9 mouse cellular contexts compared by ENCODE assay signal in genomic region chr7:119519654-119520053, GRCm38 (mm10). TPM values are rescaled to one million over a fixed set of nuclear protein-coding genes. Genes with fewer than 3 reads are reported as not detected.
DNase-seq lines count a peak whose midpoint lies in the region; ATAC-seq and TF ChIP-seq lines count a peak whose summit lies in the region.
"Had no signal": no experiment of that assay in that cellular context is flagged by ENCODE, and none has a peak within 500 bp of the region (broad histone marks: within the 10 kb centered on the region; RNA-seq: fewer than 3 reads in every experiment).

No protein-coding gene starts in this region.

- DNase-seq in B cell, adult 2 months: peak; percentile 49 to 53
- DNase-seq in MEL-GATA-1-ER (ENCODE audit: extremely low read depth, low read depth): peak; percentile 23
- peak; percentile 43 to 68 for DNase-seq in cerebellum, adult 2 months
- peak; percentile 70 to 90 for DNase-seq in layer of hippocampus, adult 18-20 months (ENCODE audit: low spot score in 2 of 2)
- DNase-seq in lung, adult 18-20 months: peak; percentile 58 to 65
- peak; percentile 74 for DNase-seq in right cerebral cortex, postnatal 14 days

- no peak for TF ChIP-seq POLR2A in cerebellum, adult 2 months (IDR thresholded peaks at IDR 0.05; ENCODE audit: borderline replicate concordance, insufficient read depth, low read length)

- no peaks in the 10 kb centered on the region for H3K4me1 ChIP-seq in cerebellum, adult 2 months (ENCODE audit: control insufficient read depth, insufficient read depth, low read length)

- H3K27ac ChIP-seq in cerebellum, adult 2 months (ENCODE audit: insufficient read depth, low read length): no peak overlapping the region

- no peak overlapping the region for H3K4me3 ChIP-seq in cerebellum, adult 2 months (replicated peaks; ENCODE audit: insufficient read depth, low read depth, low read length)

- peak; percentile 81 for TF ChIP-seq CTCF in cerebellum, adult 2 months (IDR thresholded peaks at IDR 0.05; ENCODE audit: borderline replicate concordance, insufficient read depth, low read depth, low read length)

- 45% methylated on average over 5 of the region's 5 CpGs for WGBS in cerebellum, adult 2 months

- peak; percentile 73 for ATAC-seq in granulocyte monocyte progenitor cell, adult 5-6 weeks (replicated peaks; ENCODE audit: poor library complexity, severe bottlenecking)
- no peak for ATAC-seq in erythroid progenitor cell, adult 5-6 weeks (replicated peaks; ENCODE audit: low FRiP score, poor library complexity, severe bottlenecking)

- H3K27me3 ChIP-seq in cerebellum, adult 2 months (ENCODE audit: control insufficient read depth, insufficient read depth, low read length): no peaks in the 10 kb centered on the region

RNA-seq across cellular contexts. Expression of gene Acsm5, which starts 0.4 kb away (rescaled TPM):
- 1.1 and 1.5 TPM in 2 replicates for polyA plus RNA-seq in cerebellum, adult 2 months (2012; rRNA removed)
- total RNA-seq in granulocyte monocyte progenitor cell, adult 5-6 weeks (2014; fragmentation: Nextera tagmentation): not detected in 2 replicates
- not detected in 2 replicates for total RNA-seq in granulocyte monocyte progenitor cell, adult 5-6 weeks (2017)
- 1 to 10 TPM; 1.1 to 1.2 TPM for total RNA-seq in layer of hippocampus, adult 18-20 months (2021)
- not detected in 2 replicates for total RNA-seq in erythroid progenitor cell, adult 5-6 weeks (2015; ENCODE audit: low replicate concordance)
- total RNA-seq in erythroid progenitor cell, adult 5-6 weeks (2017; ENCODE audit: low replicate concordance): not detected in 2 replicates
- polyA plus RNA-seq: heart, embryonic 16.5 days had no signal

RNA-seq across cellular contexts. Expression of gene Pdilt, which starts 3.6 kb away (rescaled TPM):
- polyA plus RNA-seq in cerebellum, adult 2 months (2012; rRNA removed): not detected in 2 replicates
- total RNA-seq in granulocyte monocyte progenitor cell, adult 5-6 weeks (2014; fragmentation: Nextera tagmentation): not detected in 2 replicates
- not detected in 2 replicates for total RNA-seq in granulocyte monocyte progenitor cell, adult 5-6 weeks (2017)
- not detected for total RNA-seq in layer of hippocampus, adult 18-20 months (2021)
- total RNA-seq in erythroid progenitor cell, adult 5-6 weeks (2015; ENCODE audit: low replicate concordance): not detected in 2 replicates
- total RNA-seq in erythroid progenitor cell, adult 5-6 weeks (2017; ENCODE audit: low replicate concordance): not detected in 2 replicates
- polyA plus RNA-seq: heart, embryonic 16.5 days had no signal

RNA-seq across cellular contexts. Expression of gene Acsm2, which starts 34.5 kb away (rescaled TPM):
- polyA plus RNA-seq in cerebellum, adult 2 months (2012; rRNA removed): not detected in 2 replicates
- total RNA-seq in granulocyte monocyte progenitor cell, adult 5-6 weeks (2014; fragmentation: Nextera tagmentation): not detected in 2 replicates
- total RNA-seq in granulocyte monocyte progenitor cell, adult 5-6 weeks (2017): not detected in 2 replicates
- total RNA-seq in layer of hippocampus, adult 18-20 months (2021): not detected
- not detected in 2 replicates for total RNA-seq in erythroid progenitor cell, adult 5-6 weeks (2015; ENCODE audit: low replicate concordance)
- not detected in 2 replicates for total RNA-seq in erythroid progenitor cell, adult 5-6 weeks (2017; ENCODE audit: low replicate concordance)
- polyA plus RNA-seq: heart, embryonic 16.5 days had no signal

RNA-seq across cellular contexts. Expression of gene Umod, which starts 40.6 kb away (rescaled TPM):
- not detected in 2 replicates for polyA plus RNA-seq in cerebellum, adult 2 months (2012; rRNA removed)
- total RNA-seq in granulocyte monocyte progenitor cell, adult 5-6 weeks (2014; fragmentation: Nextera tagmentation): not detected in 2 replicates
- total RNA-seq in granulocyte monocyte progenitor cell, adult 5-6 weeks (2017): not detected in 2 replicates
- not detected for total RNA-seq in layer of hippocampus, adult 18-20 months (2021)
- total RNA-seq in erythroid progenitor cell, adult 5-6 weeks (2015; ENCODE audit: low replicate concordance): not detected in 2 replicates
- total RNA-seq in erythroid progenitor cell, adult 5-6 weeks (2017; ENCODE audit: low replicate concordance): not detected in 2 replicates
- polyA plus RNA-seq: heart, embryonic 16.5 days had no signal

Comparison
In these comparisons a context has a peak if more than half of its experiments do, and no peak if none do; other contexts are left out.
1. DNase-seq: peak in every context shown above with its lines; median percentile 80 in layer of hippocampus, adult 18-20 months; 74 in right cerebral cortex, postnatal 14 days; 62 in lung, adult 18-20 months; 56 in cerebellum, adult 2 months; 51 in B cell, adult 2 months; 23 in MEL-GATA-1-ER.